Mouse (Mus musculus) intestine, embryonic 14.5 days (tissue): ENCODE data around the gene Tmbim7. TPM values are rescaled to one million over a fixed set of nuclear protein-coding genes. Genes with fewer than 3 reads are reported as not detected.

ENCODE experiments used
- ATAC-seq: fragments of 200-750 bp; cut with Nextera tagmentation; replicated peaks from 2 replicates; pipeline ENCODE4 v1.8.0; 2017; ENCODE audit warnings: low read depth, moderate number of reproducible peaks, moderate TSS enrichment, moderate library complexity; ENCODE audit not compliant: low FRiP score, low TSS enrichment
- DNase-seq: peaks from one replicate; pipeline ENCODE4 v3.0.0-alpha.2; 2018; ENCODE audit warnings: low spot score
- H3K27ac ChIP-seq: fragments of 300-500 bp; sonication (generic); 2 replicates; pipeline ENCODE4 v1.5.1; 2014; ENCODE audit warnings: low read depth, mild to moderate bottlenecking, control low read depth
- H3K27me3 ChIP-seq: fragments of 300-500 bp; sonication (generic); replicated peaks from 2 replicates; pipeline ENCODE4 v1.6.1; 2014; ENCODE audit warnings: low read length, control low read depth; ENCODE audit not compliant: control insufficient read depth, insufficient read depth
- H3K36me3 ChIP-seq: fragments of 300-500 bp; sonication (generic); 2 replicates; pipeline ENCODE4 v1.6.1; 2014; ENCODE audit warnings: low read length, control low read depth; ENCODE audit not compliant: control insufficient read depth, insufficient read depth
- H3K4me1 ChIP-seq: fragments of 300-500 bp; sonication (generic); replicated peaks from 2 replicates; pipeline ENCODE4 v1.6.1; 2014; ENCODE audit warnings: low read length, control low read depth, mixed read lengths; ENCODE audit not compliant: control insufficient read depth, insufficient read depth
- H3K4me2 ChIP-seq: fragments of 300-500 bp; sonication (generic); 2 replicates; pipeline ENCODE4 v1.6.1; 2014; ENCODE audit warnings: low read length
- H3K4me3 ChIP-seq: fragments of 300-500 bp; sonication (generic); 2 replicates; pipeline ENCODE4 v1.5.1; 2014; ENCODE audit warnings: low read depth, low read length, control low read depth, mixed read lengths
- H3K9ac ChIP-seq: fragments of 300-500 bp; sonication (generic); 2 replicates; pipeline ENCODE4 v1.6.1; 2014; ENCODE audit warnings: mild to moderate bottlenecking, low read length
- H3K9me3 ChIP-seq: fragments of 300-500 bp; sonication (generic); 2 replicates; pipeline ENCODE4 v1.6.1; 2016; ENCODE audit warnings: low read length, control low read depth; ENCODE audit not compliant: control insufficient read depth
- WGBS: fragments of 180-500 bp; shearing (Covaris S2); extraction: QIAGEN DNeasy Blood & Tissue Kit; methylation state at CpG from one replicate; pipeline ENCODE4 v1.1.7; 2014; 5-methylcytosine and 5-hydroxymethylcytosine counted together
- polyA plus RNA-seq: library from polyadenylated mRNA; unstranded; fragments of >200 nt; fragmentation: Nextera tagmentation; extraction: Ambion mirVana; gene quantifications from 2 replicates; pipeline ENCODE4 v1.2.1, GENCODE M21; 2014

Tmbim7 gene
- polyA plus RNA-seq, 1 experiment from 2014 or later: not detected

- ATAC-seq: no peak
- WGBS: 76% methylated on average over 4 of the region's 4 CpGs
- no peaks in the 10 kb centered on the region for H3K9me3 ChIP-seq
- H3K4me3 ChIP-seq: no peak overlapping the region
- H3K36me3 ChIP-seq: peaks cover 43% of the 10 kb centered on the region
- no peak overlapping the region for H3K4me2 ChIP-seq
- no peak overlapping the region for H3K9ac ChIP-seq
- no peak overlapping the region for H3K27ac ChIP-seq
- no peaks in the 10 kb centered on the region for H3K4me1 ChIP-seq
- no peak for DNase-seq
- no peaks in the 10 kb centered on the region for H3K27me3 ChIP-seq
Observed at GRCm38 (mm10) chr5:3633951-3634350, 17.0 kb upstream of the Tmbim7 start.

GRCm38 (mm10) chr5:3635286-3635685, 15.7 kb upstream of the Tmbim7 start:
- Histone ChIP-seq H3K9ac (no peak overlapping the region), H3K27ac (no peak overlapping the region), H3K9me3 (no peaks in the 10 kb centered on the region), H3K27me3 (no peaks in the 10 kb centered on the region), H3K4me3 (no peak overlapping the region), H3K4me1 (no peaks in the 10 kb centered on the region), H3K36me3 (peaks cover 41% of the 10 kb centered on the region; the same call in 1 of the 2 replicates), H3K4me2 (no peak overlapping the region)
- 80% methylated on average over 8 of the region's 8 CpGs for WGBS
- ATAC-seq (no peak), DNase-seq (no peak)

GRCm38 (mm10) chr5:3644621-3645020, 6.4 kb upstream of the Tmbim7 start:
- 94% methylated on average over 6 of the region's 6 CpGs for WGBS
- Histone ChIP-seq H3K4me3 (no peak overlapping the region), H3K4me1 (peaks cover 9% of the 10 kb centered on the region), H3K27me3 (no peaks in the 10 kb centered on the region), H3K27ac (no peak overlapping the region), H3K9ac (no peak overlapping the region), H3K36me3 (peaks cover 53% of the 10 kb centered on the region), H3K9me3 (no peaks in the 10 kb centered on the region), H3K4me2 (no peak overlapping the region)
- ATAC-seq (no peak), DNase-seq (no peak)

GRCm38 (mm10) chr5:3645326-3645725, 5.7 kb upstream of the Tmbim7 start:
- H3K4me2 ChIP-seq: no peak overlapping the region
- no peaks in the 10 kb centered on the region for H3K27me3 ChIP-seq
- H3K4me1 ChIP-seq: peaks cover 9% of the 10 kb centered on the region
- H3K9ac ChIP-seq: no peak overlapping the region
- H3K36me3 ChIP-seq: peaks cover 48% of the 10 kb centered on the region
- no peak overlapping the region for H3K27ac ChIP-seq
- ATAC-seq (no peak), DNase-seq (no peak)
- no peak overlapping the region for H3K4me3 ChIP-seq
- 84% methylated on average over 6 of the region's 6 CpGs for WGBS
- H3K9me3 ChIP-seq: no peaks in the 10 kb centered on the region

- peak overlapping the region; percentile 86 for H3K9ac ChIP-seq
- H3K4me3 ChIP-seq: peak overlapping the region; percentile 85
- peaks cover 9% of the 10 kb centered on the region for H3K4me1 ChIP-seq
- WGBS: 26% methylated on average over 6 of the region's 6 CpGs
- no peak overlapping the region for H3K27ac ChIP-seq
- H3K27me3 ChIP-seq: no peaks in the 10 kb centered on the region
- no peak for DNase-seq
- H3K4me2 ChIP-seq: peak overlapping the region; percentile 78
- H3K36me3 ChIP-seq: peaks cover 38% of the 10 kb centered on the region
- no peak for ATAC-seq
- no peaks in the 10 kb centered on the region for H3K9me3 ChIP-seq
Observed at GRCm38 (mm10) chr5:3646539-3646938, 4.4 kb upstream of the Tmbim7 start.

GRCm38 (mm10) chr5:3646991-3647707, 3.8 kb upstream of the Tmbim7 start:
- peaks cover 32% of the 10 kb centered on the region for H3K36me3 ChIP-seq
- peak; percentile 88 for DNase-seq
- peak overlapping the region; percentile 85 for H3K4me3 ChIP-seq
- peak overlapping the region; percentile 90 for H3K27ac ChIP-seq
- H3K4me1 ChIP-seq: peaks cover 9% of the 10 kb centered on the region
- WGBS: under 1% methylated on average over 56 of the region's 60 CpGs
- peak overlapping the region; percentile 78 for H3K4me2 ChIP-seq
- ATAC-seq: peak; percentile 74
- H3K9me3 ChIP-seq: no peaks in the 10 kb centered on the region
- H3K27me3 ChIP-seq: no peaks in the 10 kb centered on the region
- peak overlapping the region; percentile 86 for H3K9ac ChIP-seq

GRCm38 (mm10) chr5:3647708-3648121, 3.3 kb upstream of the Tmbim7 start:
- 2% methylated on average over 24 of the region's 46 CpGs for WGBS
- no peak for DNase-seq

GRCm38 (mm10) chr5:3648206-3648848, 2.7 kb upstream of the Tmbim7 start:
- Histone ChIP-seq H3K4me1 (peaks cover 9% of the 10 kb centered on the region), H3K4me3 (peak overlapping the region; percentile 13; the same call in 1 of the 2 replicates), H3K9me3 (no peaks in the 10 kb centered on the region), H3K27ac (no peak overlapping the region), H3K27me3 (no peaks in the 10 kb centered on the region), H3K9ac (no peak overlapping the region), H3K36me3 (peaks cover 20% of the 10 kb centered on the region), H3K4me2 (peak overlapping the region; percentile 78)
- no peak for DNase-seq
- peak; percentile 6; the same call in 1 of the 2 replicates for ATAC-seq
- WGBS: 48% methylated on average over 4 of the region's 4 CpGs

More at GRCm38 (mm10) chr5:3647708-3648121, 3.3 kb upstream of the Tmbim7 start:
- Histone ChIP-seq H3K27ac (peak overlapping the region; percentile 90), H3K4me1 (peaks cover 9% of the 10 kb centered on the region), H3K27me3 (no peaks in the 10 kb centered on the region), H3K4me2 (peak overlapping the region; percentile 78), H3K9me3 (no peaks in the 10 kb centered on the region), H3K9ac (peak overlapping the region; percentile 86), H3K36me3 (peaks cover 27% of the 10 kb centered on the region), H3K4me3 (peak overlapping the region; percentile 85)
- peak; percentile 98 for ATAC-seq
